Mouse (Mus musculus): ENCODE measurements around the gene Rnf213. TPM values are rescaled to one million over a fixed set of nuclear protein-coding genes. Genes with fewer than 3 reads are reported as not detected.
A peak's percentile ranks its signal among the peaks of the same experiment; 100 is the strongest.

The Rnf213 gene
- polyA plus RNA-seq, 1 experiment, result 24.2 TPM

- no peak for DNase-seq (ENCODE audit: low read depth)
These were observed 122.2 kb downstream of the Rnf213 start for GRCm38 (mm10) chr11:119514967-119515636.

- no peak for DNase-seq (ENCODE audit: low read depth)
These were observed 123.2 kb downstream of the Rnf213 start for GRCm38 (mm10) chr11:119515823-119516676.

GRCm38 (mm10) chr11:119516677-119517361, 123.9 kb downstream of the Rnf213 start:
- DNase-seq (ENCODE audit: low read depth), result no peak

- DNase-seq (ENCODE audit: low read depth), result no peak
These were observed 126.5 kb downstream of the Rnf213 start for GRCm38 (mm10) chr11:119519387-119519786.

- DNase-seq (ENCODE audit: low read depth), result no peak
These were observed 127.3 kb downstream of the Rnf213 start for GRCm38 (mm10) chr11:119520005-119520712.

DNA sequence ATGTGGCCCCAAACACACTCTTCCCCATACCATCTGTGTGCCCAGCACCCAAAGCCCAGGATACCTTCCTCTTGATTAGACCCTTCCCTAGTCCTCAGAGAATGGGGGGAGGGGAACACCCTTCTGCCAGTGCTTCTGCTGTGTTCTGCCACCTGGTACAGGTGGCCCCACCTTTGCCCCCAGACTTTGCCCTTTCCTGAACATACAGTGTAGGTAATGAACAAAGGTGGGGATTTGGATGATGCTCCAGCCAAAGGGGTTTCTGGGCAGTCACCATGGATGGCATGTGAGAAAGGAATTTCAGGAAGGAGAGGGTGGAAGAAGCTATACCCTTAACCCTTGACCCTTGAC, 127.8 kb downstream of the Rnf213 start:
- no peak for DNase-seq (ENCODE audit: low read depth)

GRCm38 (mm10) chr11:119521920-119522710, 129.2 kb downstream of the Rnf213 start:
- no peak for DNase-seq (ENCODE audit: low read depth)

- DNase-seq (ENCODE audit: low read depth), result no peak
These were observed 129.9 kb downstream of the Rnf213 start for GRCm38 (mm10) chr11:119522779-119523178.

- no peak for DNase-seq (ENCODE audit: low read depth)
These were observed 130.5 kb downstream of the Rnf213 start for GRCm38 (mm10) chr11:119523392-119523791.

DNA sequence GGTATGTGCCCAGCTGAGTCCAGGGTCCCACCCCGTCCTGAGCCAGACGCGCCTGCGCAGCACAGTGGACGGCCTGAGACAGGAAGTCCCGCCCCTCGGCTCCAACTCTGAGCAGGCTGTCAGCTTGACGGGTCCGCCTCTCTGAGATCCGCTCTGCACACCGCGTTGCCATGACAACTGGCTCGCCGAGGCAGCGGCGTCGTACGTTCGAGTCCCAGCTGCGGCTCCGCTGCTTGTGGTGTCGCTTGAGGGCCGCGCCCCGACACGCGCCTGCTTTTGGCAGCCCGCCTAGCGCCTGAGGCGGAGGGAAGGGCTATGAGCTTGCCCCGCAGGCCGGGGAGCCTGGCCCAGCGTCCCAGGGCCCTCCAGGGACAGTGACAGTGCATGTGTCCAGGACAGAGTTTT, 131.6 kb downstream of the Rnf213 start:
- no peak for DNase-seq (ENCODE audit: low read depth)

GRCm38 (mm10) chr11:119526068-119526966, 133.4 kb downstream of the Rnf213 start:
- no peak for DNase-seq (ENCODE audit: low read depth)

- DNase-seq (ENCODE audit: low read depth), result no peak
These were observed 136.0 kb downstream of the Rnf213 start for GRCm38 (mm10) chr11:119528930-119529329.

GRCm38 (mm10) chr11:119532460-119532859, 139.6 kb downstream of the Rnf213 start:
- DNase-seq (ENCODE audit: low read depth), result no peak

DNA sequence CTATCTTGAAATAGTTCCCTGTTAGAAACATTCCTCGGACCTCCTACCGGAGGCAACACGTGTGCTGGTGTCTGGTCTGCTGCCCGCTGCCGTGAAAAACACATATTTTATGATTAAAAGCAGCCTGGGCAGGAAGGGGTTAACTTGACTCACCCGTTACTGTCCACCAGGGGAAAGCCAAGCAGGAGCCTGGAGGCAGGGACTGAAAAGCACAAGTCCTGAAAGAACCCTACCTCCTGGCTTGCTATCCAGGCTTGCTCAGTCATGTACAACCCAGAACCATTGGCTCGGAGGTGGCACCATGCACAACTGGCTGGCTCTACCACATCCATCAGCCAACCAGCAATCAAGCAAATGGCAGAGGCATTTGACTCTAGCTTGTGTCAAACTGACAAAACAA, 140.8 kb downstream of the Rnf213 start:
- peak; percentile 49 for DNase-seq (ENCODE audit: low read depth)

Other genes starting within 250 kb of the Rnf213 start
- gene Tbc1d16, start 164.6 kb upstream of the Rnf213 start, polyA plus RNA-seq (2012; rRNA removed), result 10.5 and 10.6 TPM in 2 replicates
- gene Ccdc40, start 164.5 kb upstream of the Rnf213 start, polyA plus RNA-seq (2012; rRNA removed), result 2.0 and 4.1 TPM in 2 replicates
- 161 and 193 TPM in 2 replicates for gene Gaa, start 125.2 kb upstream of the Rnf213 start, polyA plus RNA-seq (2012; rRNA removed)
- 104 and 113 TPM in 2 replicates for gene Eif4a3, start 93.0 kb upstream of the Rnf213 start, polyA plus RNA-seq (2012; rRNA removed)
- 2.3 and 3.0 TPM in 2 replicates for gene Card14, start 85.3 kb upstream of the Rnf213 start, polyA plus RNA-seq (2012; rRNA removed)
- 33.4 and 34.8 TPM in 2 replicates for gene Sgsh, start 37.6 kb upstream of the Rnf213 start, polyA plus RNA-seq (2012; rRNA removed)
- gene Slc26a11, start 37.5 kb upstream of the Rnf213 start, polyA plus RNA-seq (2012; rRNA removed), result 19.6 and 21.2 TPM in 2 replicates
- 18.3 TPM in 2 replicates for gene Endov, start 98.2 kb downstream of the Rnf213 start, polyA plus RNA-seq (2012; rRNA removed)
- gene Nptx1, start 154.7 kb downstream of the Rnf213 start, polyA plus RNA-seq (2012; rRNA removed), result 7.8 and 14.4 TPM in 2 replicates
- gene Rptor, start 209.8 kb downstream of the Rnf213 start, polyA plus RNA-seq (2012; rRNA removed), result 26.3 and 36.1 TPM in 2 replicates

Measured in gonadal fat pad, adult 2 months (tissue).